ENCODE assay signal across 22 mouse cellular contexts in the genomic region with DNA sequence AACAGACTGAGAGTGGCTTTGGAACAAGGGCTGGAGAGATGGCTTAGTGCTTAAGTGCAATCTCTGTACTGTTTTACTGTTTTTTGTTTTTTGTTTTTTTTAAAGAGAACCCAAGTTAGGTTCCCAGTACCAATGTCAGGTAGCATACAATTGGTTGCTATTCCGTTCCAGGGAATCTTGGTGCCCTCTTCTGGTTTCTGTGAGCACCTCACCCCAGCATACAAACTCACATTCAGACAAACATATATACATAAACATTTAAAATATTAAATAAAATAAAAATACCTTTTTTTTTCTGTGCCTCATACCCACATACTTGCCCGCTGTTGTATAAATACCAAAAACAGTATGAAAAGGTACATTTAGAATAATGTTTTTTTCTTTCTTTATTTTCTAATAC. TPM values are rescaled to one million over a fixed set of nuclear protein-coding genes. Genes with fewer than 3 reads are reported as not detected.
A peak's percentile ranks its signal among the peaks of the same experiment; 100 is the strongest.
DNase-seq lines count a peak whose midpoint lies in the region; ATAC-seq and TF ChIP-seq lines count a peak whose summit lies in the region.
"Had no signal": no experiment of that assay in that cellular context is flagged by ENCODE, and none has a peak within 500 bp of the region (broad histone marks: within the 10 kb centered on the region; RNA-seq: fewer than 3 reads in every experiment).

No protein-coding gene starts in this region.

- peaks cover 8% of the 10 kb centered on the region; the same call in 1 of the 2 replicates for H3K4me1 ChIP-seq in heart, postnatal 0 days (ENCODE audit: control insufficient read depth, insufficient read depth)
- H3K4me1 ChIP-seq in liver, adult 2 months (ENCODE audit: control insufficient read depth, insufficient read depth, low read length) = peaks cover 6% of the 10 kb centered on the region; the same call in 1 of the 2 replicates
- 0 out of 2 replicates have a peak, but pooled peaks cover 8% of the 10 kb centered on the region for H3K4me1 ChIP-seq in liver, embryonic 12.5 days
- H3K4me1 ChIP-seq: embryonic facial prominence, embryonic 12.5 days had no signal

- DNase-seq in heart, postnatal 0 days (ENCODE audit: low spot score) = no peak
- no peak for DNase-seq in heart, postnatal 36 days
- DNase-seq in liver, adult 2 months (ENCODE audit: extremely low read depth, low read depth, low spot score) = no peak
- DNase-seq in A20 (ENCODE audit: low read depth, low spot score) (peak; percentile 24), Patski (ENCODE audit: low read depth, low spot score) (no peak)
- DNase-seq in cerebellum, postnatal 14 days = no peak
- DNase-seq: adrenal gland, postnatal 36 days; cerebellum, adult 8-10 months; gastrocnemius, postnatal 36 days; heart, postnatal 10 days; left cerebral cortex, postnatal 4 days; liver; midbrain, embryonic 14.5 days; thymus, adult 2 months had no signal

- intact Hi-C loops in heart, postnatal 36 days (cut with DNase I) = no loop called here

- peak; percentile 19; the same call in 1 of the 2 replicates for TF ChIP-seq CTCF in heart, postnatal 0 days (IDR thresholded peaks at IDR 0.05; ENCODE audit: low read depth)
- 0 out of 2 replicates have a peak, but pooled peaks have one; percentile 6 for TF ChIP-seq CTCF in liver, adult 2 months (IDR thresholded peaks at IDR 0.05; ENCODE audit: low read depth, low read length)
- TF ChIP-seq CTCF in Patski (IDR thresholded peaks at IDR 0.05) = peak; percentile 34

- no peak overlapping the region for H3K27ac ChIP-seq in heart, postnatal 0 days (ENCODE audit: low read depth)
- H3K27ac ChIP-seq in liver, adult 2 months (replicated peaks; ENCODE audit: insufficient read depth, low read depth, low read length) = no peak overlapping the region
- H3K27ac ChIP-seq in liver, embryonic 12.5 days = no peak overlapping the region
- H3K27ac ChIP-seq: embryonic facial prominence, embryonic 12.5 days; hindbrain, embryonic 13.5 days; lung, embryonic 15.5 days; neural tube, embryonic 15.5 days had no signal

- POLR2A ChIA-PET in Patski (lab: Charles Lee) = no interaction called here

- TF ChIP-seq EP300 in heart, postnatal 0 days (IDR thresholded peaks at IDR 0.05; ENCODE audit: low read depth) = no peak

- CTCF ChIA-PET in Patski (lab: Charles Lee) = no interaction called here

- no peak for ATAC-seq in heart, postnatal 0 days (ENCODE audit: insufficient read depth, low read depth)
- ATAC-seq in liver, embryonic 12.5 days = no peak
- ATAC-seq in Patski = no peak
- ATAC-seq: forebrain, embryonic 14.5 days had no signal

- H3K27me3 ChIP-seq in heart, postnatal 0 days (ENCODE audit: control insufficient read depth, insufficient read depth, low read length) = no peaks in the 10 kb centered on the region
- no peaks in the 10 kb centered on the region for H3K27me3 ChIP-seq in liver, adult 2 months (ENCODE audit: control insufficient read depth, insufficient read depth, low read length)
- no peaks in the 10 kb centered on the region for H3K27me3 ChIP-seq in liver, embryonic 12.5 days (replicated peaks)
- no peaks in the 10 kb centered on the region for H3K27me3 ChIP-seq in Patski
- H3K27me3 ChIP-seq: embryonic facial prominence, embryonic 12.5 days; hindbrain, embryonic 13.5 days; lung, embryonic 15.5 days; megakaryocyte, embryonic 14.5 days; neural tube, embryonic 15.5 days had no signal

- no peak overlapping the region for H3K4me3 ChIP-seq in heart, postnatal 0 days (ENCODE audit: low read depth, low read length)
- H3K4me3 ChIP-seq in liver, adult 2 months (ENCODE audit: insufficient read depth, low read depth, low read length) = no peak overlapping the region
- no peak overlapping the region for H3K4me3 ChIP-seq in liver, embryonic 12.5 days
- H3K4me3 ChIP-seq: embryonic facial prominence, embryonic 12.5 days; erythroblast, embryonic 14.5 days; hindbrain, embryonic 13.5 days; lung, embryonic 15.5 days; megakaryocyte, embryonic 14.5 days; neural tube, embryonic 15.5 days had no signal

- H3K9ac ChIP-seq in heart, postnatal 0 days (replicated peaks; ENCODE audit: low read depth, low read length) = no peak overlapping the region
- no peak overlapping the region for H3K9ac ChIP-seq in liver, adult 2 months (ENCODE audit: low read depth, low read length)
- no peak overlapping the region for H3K9ac ChIP-seq in liver, embryonic 12.5 days
- H3K9ac ChIP-seq: embryonic facial prominence, embryonic 12.5 days; hindbrain, embryonic 13.5 days; lung, embryonic 15.5 days; neural tube, embryonic 15.5 days had no signal

- in situ Hi-C loops in Patski (cut with MboI; ENCODE audit: low pct_unique_long_range_greater_than_20kb) = no loop called here

- H3K36me3 ChIP-seq in heart, postnatal 0 days (replicated peaks; ENCODE audit: control insufficient read depth, insufficient read depth, low read length) = no peaks in the 10 kb centered on the region
- no peaks in the 10 kb centered on the region for H3K36me3 ChIP-seq in liver, adult 2 months (ENCODE audit: control insufficient read depth, insufficient read depth, low read length)
- H3K36me3 ChIP-seq in liver, embryonic 12.5 days = no peaks in the 10 kb centered on the region
- H3K36me3 ChIP-seq: embryonic facial prominence, embryonic 12.5 days; hindbrain, embryonic 13.5 days; lung, embryonic 15.5 days; neural tube, embryonic 15.5 days had no signal

- WGBS in heart, postnatal 0 days = 94% methylated on average over 2 of the region's 2 CpGs
- WGBS in liver, adult 2 months = 95% methylated on average over 2 of the region's 2 CpGs
- 82% methylated on average over 2 of the region's 2 CpGs for WGBS in liver, embryonic 12.5 days (ENCODE audit: insufficient replicate concordance)

- TF ChIP-seq POLR2A in liver, adult 2 months (IDR thresholded peaks at IDR 0.05; ENCODE audit: extremely low read depth, insufficient read depth, low read length) = no peak

- no peaks in the 10 kb centered on the region for H3K9me3 ChIP-seq in heart, postnatal 0 days (replicated peaks; ENCODE audit: control insufficient read depth, low read length)
- no peaks in the 10 kb centered on the region for H3K9me3 ChIP-seq in liver, embryonic 12.5 days (replicated peaks)
- H3K9me3 ChIP-seq: embryonic facial prominence, embryonic 12.5 days; hindbrain, embryonic 13.5 days; lung, embryonic 15.5 days; megakaryocyte, embryonic 14.5 days; neural tube, embryonic 15.5 days had no signal

- H3K79me2 ChIP-seq in liver, adult 2 months (ENCODE audit: control insufficient read depth, insufficient read depth, low read length) = peaks cover 16% of the 10 kb centered on the region; the same call in 1 of the 2 replicates

- no peak overlapping the region for H3K4me2 ChIP-seq in heart, postnatal 0 days (ENCODE audit: low read depth, low read length)
- H3K4me2 ChIP-seq in liver, embryonic 12.5 days = no peak overlapping the region
- H3K4me2 ChIP-seq: embryonic facial prominence, embryonic 12.5 days; hindbrain, embryonic 13.5 days; lung, embryonic 15.5 days; neural tube, embryonic 15.5 days had no signal

RNA-seq across cellular contexts. Expression of a gene that starts 37.6 kb away (rescaled TPM):
- 24.0 and 26.6 TPM in 2 replicates for total RNA-seq in heart, postnatal 0 days (2014; rRNA removed; ENCODE audit: low replicate concordance)
- polyA plus RNA-seq in heart, postnatal 0 days (2015; fragmentation: Nextera tagmentation; extraction: Ambion mirVana) = 25.6 and 26.8 TPM in 2 replicates
- 10 to 100 TPM; 22.2 to 22.5 TPM for total RNA-seq in heart, postnatal 36 days (2021)
- 36.1 and 38.8 TPM in 2 replicates for total RNA-seq in liver, adult 2 months (2014; rRNA removed)
- 21.6 and 24.8 TPM in 2 replicates for polyA plus RNA-seq in liver, adult 2 months (2012; rRNA removed)
- 8.7 and 8.8 TPM in 2 replicates for polyA plus RNA-seq in liver, embryonic 12.5 days (2016; fragmentation: Nextera tagmentation; extraction: Ambion mirVana)
- 46.6 TPM for polyA plus RNA-seq in Patski (2021)

RNA-seq across cellular contexts. Expression of a gene that starts 38.4 kb away (rescaled TPM):
- total RNA-seq in heart, postnatal 0 days (2014; rRNA removed; ENCODE audit: low replicate concordance) = 42.4 and 55.3 TPM in 2 replicates
- 28.1 and 29.0 TPM in 2 replicates for polyA plus RNA-seq in heart, postnatal 0 days (2015; fragmentation: Nextera tagmentation; extraction: Ambion mirVana)
- total RNA-seq in heart, postnatal 36 days (2021) = 10 to 100 TPM; 39.4 to 41.1 TPM
- 44.8 and 48.3 TPM in 2 replicates for total RNA-seq in liver, adult 2 months (2014; rRNA removed)
- polyA plus RNA-seq in liver, adult 2 months (2012; rRNA removed) = 5.7 and 5.8 TPM in 2 replicates
- polyA plus RNA-seq in liver, embryonic 12.5 days (2016; fragmentation: Nextera tagmentation; extraction: Ambion mirVana) = 16.1 and 16.3 TPM in 2 replicates
- polyA plus RNA-seq in Patski (2021) = 26.1 TPM
